Mouse (Mus musculus) retina, embryonic 14.5 days (tissue): Measurements from ENCODE around the gene Retreg3.

Experiments
- DNase-seq: peaks from one replicate; pipeline ENCODE4 v3.0.0-alpha.2; 2015; ENCODE audit warnings: low spot score

Retreg3 gene

GRCm38 (mm10) chr11:101079746-101080145 lies 39.9 kb downstream of the Retreg3 start:
- no peak for DNase-seq

- DNase-seq = no peak
Observed at GRCm38 (mm10) chr11:101078121-101078520, 41.6 kb downstream of the Retreg3 start, which contains the start of gene Hsd17b1. Hsd17b1 (plus strand) TSS chr11:101078411.

GRCm38 (mm10) chr11:101071810-101072428 lies 47.8 kb downstream of the Retreg3 start:
- DNase-seq = no peak

DNA sequence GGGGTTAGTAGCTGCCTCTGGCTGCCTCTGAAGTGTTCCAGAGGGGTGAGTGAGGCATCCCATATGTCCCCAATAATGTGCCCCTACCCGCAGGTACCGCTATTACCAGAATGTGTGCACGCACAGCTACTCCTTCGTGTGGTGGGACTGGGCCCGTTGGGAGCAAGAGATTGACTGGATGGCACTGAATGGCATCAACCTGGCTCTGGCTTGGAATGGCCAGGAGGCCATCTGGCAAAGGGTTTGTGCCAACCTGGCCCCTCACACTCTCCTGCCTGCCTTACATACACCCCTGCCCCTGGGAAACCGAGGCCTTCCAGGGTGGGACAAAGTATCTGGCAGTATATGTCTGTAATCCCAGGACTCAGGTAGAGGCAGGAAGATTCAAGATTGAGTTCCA lies 48.7 kb downstream of the Retreg3 start:
- no peak for DNase-seq

DNA sequence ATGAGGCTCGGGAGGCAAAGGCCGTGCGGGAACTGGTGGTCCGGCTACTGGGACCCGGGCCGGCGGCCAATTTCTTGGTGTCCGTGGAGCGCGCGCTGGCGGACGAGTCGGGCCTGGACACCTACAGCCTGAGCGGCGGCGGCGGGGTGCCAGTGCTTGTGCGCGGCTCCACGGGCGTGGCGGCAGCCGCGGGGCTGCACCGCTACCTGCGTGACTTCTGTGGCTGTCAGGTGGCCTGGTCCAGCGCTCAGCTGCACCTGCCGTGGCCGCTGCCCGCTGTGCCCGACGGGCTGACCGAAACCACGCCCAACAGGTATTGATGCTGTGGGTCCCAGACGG lies 49.5 kb downstream of the Retreg3 start:
- DNase-seq = no peak

DNA sequence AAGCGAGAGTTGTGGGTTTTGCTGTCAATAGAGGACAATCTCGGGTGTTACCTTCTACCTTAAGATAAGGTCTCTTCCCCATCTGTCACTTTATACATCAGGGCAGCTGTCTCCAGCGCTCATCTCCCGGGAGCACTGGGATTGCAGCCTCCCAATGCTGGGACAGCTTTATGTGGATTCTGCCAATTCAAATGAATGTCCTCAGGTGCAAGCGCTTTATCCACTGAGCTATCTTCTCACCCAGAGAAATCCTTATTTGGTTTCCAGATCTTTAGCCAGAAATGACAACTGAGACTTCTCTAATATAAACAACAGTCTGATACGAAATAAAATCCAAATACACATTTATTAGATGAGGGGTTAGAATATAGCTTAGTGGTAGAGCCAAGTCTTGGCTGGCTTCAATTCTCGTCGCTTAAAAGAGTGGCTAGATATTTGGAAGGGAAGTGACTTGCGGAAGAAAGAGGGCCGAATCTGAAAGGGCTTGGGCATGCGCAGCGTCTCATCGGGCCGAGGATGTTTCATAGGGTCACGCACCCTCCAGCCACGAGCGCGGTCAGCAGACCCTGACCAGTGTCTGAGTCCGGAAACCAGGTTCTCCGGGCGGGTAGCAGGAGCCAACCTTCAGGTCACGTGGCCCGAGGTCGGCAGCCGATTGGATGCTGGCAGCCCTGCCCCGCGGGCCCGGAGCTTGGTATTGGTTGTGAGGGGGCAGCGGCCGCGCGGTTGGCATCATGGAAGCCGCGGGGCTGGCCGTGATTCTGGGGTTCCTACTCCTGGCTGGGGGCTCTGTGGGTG lies 50.1 kb downstream of the Retreg3 start, which contains the start of gene Naglu:
Gene Naglu (plus strand): TSS at position 622 of the 798 bp plus-strand sequence.
- peak; percentile 95 for DNase-seq

GRCm38 (mm10) chr11:101066549-101067412 lies 52.9 kb downstream of the Retreg3 start:
- peak; percentile 91 for DNase-seq

DNA sequence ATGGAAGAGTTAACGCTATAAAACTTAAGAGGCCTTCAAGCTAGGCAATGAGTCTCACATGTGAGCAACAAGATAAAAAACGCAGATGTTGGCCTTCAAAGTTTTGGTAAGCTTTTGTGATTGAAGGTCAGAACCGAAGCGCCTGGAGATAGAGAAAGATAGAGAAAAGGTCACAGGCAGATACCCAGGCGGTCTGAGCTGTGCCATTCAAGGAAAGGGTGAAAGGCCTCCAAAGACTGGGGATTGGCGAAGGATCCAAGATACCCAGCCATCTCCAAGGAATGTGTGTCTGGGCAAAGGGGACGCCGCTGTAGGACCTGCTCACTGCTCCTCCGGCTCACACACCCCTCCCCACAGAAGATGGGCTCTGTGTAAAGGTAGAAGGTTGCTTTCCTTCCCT lies 54.7 kb downstream of the Retreg3 start:
- no peak for DNase-seq

DNA sequence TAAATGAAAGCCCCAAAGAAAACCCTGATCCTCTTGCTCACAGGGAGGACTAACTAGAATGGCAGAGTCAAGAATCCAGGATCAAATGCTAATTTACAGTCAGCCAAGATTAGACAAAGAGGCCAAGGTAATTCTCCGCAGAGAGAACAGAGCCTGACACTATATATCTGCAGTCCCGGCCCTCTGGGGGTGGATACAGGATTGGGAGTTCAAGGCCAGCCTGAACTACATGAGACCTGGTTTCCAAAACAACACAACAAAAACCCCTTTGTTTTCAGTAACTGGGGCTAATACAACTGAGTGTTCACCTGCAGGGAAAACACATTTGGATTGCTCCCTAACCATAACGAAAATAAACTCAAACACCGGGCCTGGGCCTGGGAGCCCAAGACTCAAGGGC lies 55.2 kb downstream of the Retreg3 start:
- no peak for DNase-seq

- no peak for DNase-seq
Observed at GRCm38 (mm10) chr11:101063676-101064327, 55.9 kb downstream of the Retreg3 start.

- no peak for DNase-seq
Observed at GRCm38 (mm10) chr11:101062971-101063675, 56.6 kb downstream of the Retreg3 start.

DNA sequence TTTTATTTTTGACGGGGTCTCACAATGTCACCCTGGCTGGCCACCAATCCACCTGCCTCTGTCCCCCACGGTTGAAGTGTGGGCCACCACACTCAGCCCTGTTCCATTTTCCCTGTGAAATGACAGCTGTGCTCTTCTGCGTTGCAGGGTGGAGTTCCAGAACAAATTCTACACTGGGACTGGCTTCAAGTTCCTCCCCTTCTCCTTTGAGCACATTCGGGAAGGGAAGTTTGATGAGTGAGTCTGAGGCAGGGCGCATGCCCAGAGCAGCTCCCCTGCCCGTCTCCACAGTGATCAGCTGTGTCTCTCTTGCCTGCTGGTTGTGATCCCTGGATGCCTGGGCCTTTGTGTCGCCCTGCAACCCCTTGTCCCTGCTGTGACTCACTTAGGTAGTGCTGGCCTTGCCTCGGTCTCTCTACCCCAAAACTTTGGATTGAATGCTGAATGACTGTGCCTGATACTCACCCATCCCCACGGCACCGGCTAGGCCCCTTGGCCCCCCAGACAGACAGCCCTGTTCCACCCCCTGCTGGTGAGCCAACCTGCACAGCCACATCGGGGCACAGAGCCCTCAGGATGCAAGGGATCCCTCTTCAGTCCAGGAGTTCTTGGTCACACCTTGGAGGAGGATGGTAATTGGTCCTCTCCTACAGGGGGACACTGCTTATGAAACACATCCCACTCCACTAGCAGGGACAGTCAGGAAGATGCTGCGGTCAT lies 57.4 kb downstream of the Retreg3 start:
- no peak for DNase-seq

DNA sequence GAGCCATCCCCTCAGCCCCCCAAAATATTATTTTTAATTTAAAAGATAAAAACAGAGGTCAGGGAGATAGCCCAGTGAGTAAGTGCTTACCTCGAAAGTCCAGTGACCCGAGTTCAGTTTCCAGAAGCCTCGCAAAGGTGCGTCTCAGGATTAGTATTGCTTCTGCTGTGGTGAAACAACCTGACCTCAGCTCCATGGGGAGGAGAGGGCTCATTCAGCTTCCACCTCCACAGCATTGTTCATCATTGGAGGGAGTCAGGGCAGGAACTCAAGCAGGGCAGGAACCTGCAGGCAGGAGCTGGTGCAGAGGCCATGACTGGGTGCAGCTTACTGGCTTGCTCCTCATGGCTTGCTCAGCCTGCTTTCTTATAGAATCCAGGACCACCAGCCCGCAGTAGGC lies 58.6 kb downstream of the Retreg3 start:
- no peak for DNase-seq

- no peak for DNase-seq
Observed at GRCm38 (mm10) chr11:101060126-101060525, 59.6 kb downstream of the Retreg3 start.

DNA sequence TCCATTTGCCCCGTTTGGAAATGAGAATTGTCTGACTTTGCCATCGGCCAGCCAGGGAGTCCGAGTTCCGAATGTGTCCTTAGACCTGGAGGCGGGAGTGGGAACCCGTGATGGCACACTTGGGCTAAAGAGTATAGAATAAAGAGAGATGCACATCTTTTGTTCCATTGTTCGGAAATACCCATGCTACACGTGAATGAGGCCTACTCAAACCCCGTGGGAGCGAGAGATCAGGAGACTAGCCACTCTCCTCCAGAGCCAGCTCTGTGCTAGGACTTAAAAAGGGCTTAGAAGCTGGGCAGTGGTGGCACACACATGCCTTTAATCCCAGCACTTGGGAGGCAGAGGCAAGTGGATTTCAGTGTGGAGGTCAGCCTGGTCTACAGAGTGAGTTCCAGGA lies 60.2 kb downstream of the Retreg3 start:
- DNase-seq = no peak

DNA sequence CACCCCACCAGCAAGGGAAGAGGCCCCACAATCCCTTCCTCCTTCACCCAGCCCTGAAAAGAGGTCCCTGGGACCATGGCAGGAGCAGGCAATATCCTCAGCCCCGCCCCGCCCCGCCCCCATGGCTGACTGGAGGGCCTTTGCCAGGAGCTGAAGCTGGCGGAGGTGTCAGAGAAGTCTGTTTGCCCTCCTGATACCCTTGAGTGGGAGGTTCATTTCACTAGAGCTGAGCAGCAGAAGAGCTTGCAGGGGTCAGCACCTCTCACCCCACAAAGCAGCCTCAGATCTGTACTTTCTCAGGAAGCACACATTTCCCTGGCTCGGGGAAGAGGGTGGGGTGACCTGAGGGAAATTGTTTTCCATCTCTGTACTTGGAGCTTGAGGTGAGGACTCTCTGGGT lies 61.0 kb downstream of the Retreg3 start:
- no peak for DNase-seq

DNA sequence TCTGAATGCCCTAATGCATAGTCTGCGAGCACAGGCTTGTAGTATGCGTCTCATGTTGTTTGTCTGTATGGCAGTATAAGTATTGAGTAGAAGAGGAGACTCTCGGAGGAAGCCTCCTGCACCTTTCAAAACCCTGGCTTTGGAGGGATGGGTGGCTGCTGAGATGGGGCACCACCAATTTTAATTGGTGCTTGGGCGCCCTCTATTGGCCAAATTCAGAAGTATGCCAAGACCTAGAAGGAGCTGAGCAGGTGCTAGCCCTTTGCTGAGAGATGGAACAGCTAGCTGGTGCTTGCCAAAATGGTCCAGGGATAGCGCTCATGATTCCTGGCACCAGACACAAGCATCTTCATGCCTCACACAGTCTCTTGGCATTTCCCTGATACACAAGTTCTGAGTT lies 61.8 kb downstream of the Retreg3 start:
- DNase-seq = peak; percentile 93

- no peak for DNase-seq
Observed at GRCm38 (mm10) chr11:101056885-101057284, 62.8 kb downstream of the Retreg3 start.

DNA sequence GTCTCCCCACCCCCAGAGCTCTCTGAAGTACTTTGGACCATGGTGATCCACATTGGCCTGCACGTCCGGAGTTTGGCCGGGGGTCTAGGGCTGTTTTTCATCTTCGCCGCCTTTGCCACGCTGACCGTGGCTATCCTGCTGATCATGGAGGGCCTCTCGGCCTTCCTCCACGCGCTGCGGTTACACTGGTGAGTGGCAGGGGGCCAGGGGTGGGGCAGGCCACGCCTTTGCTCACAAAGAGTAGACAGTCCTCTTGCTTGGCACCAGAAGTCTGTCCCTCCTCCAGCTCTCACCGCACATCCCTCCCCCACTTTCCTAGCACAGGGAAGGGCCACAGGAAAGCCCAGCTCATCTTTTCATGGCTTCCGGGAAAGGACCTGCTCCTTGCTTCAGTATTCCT lies 64.3 kb downstream of the Retreg3 start:
- DNase-seq = no peak

GRCm38 (mm10) chr11:101053974-101054373 lies 65.7 kb downstream of the Retreg3 start:
- peak; percentile 30 for DNase-seq
